Mouse (Mus musculus): Measurements from ENCODE around the gene Apmap. TPM values are rescaled to one million over a fixed set of nuclear protein-coding genes. Genes with fewer than 3 reads are reported as not detected.

Gene Apmap
- total RNA-seq, 2 experiments from 2014 or later: 22.2 to 39.1 TPM

Other genes with a start within 250 kb of the Apmap start
- gene 3300002I08Rik, start 245.8 kb downstream of the Apmap start, total RNA-seq (2015): 2.7 and 5.6 TPM in 2 replicates
- gene 3300002I08Rik, start 245.8 kb downstream of the Apmap start, total RNA-seq (2017): 7.2 and 11.2 TPM in 2 replicates
- gene Zfp442, start 157.1 kb downstream of the Apmap start, total RNA-seq (2015): 1.9 and 3.3 TPM in 2 replicates
- 2.4 and 2.6 TPM in 2 replicates for gene Zfp442, start 157.1 kb downstream of the Apmap start, total RNA-seq (2017)
- gene Zfp345, start 123.5 kb downstream of the Apmap start, total RNA-seq (2015): not detected in 2 replicates
- gene Zfp345, start 123.5 kb downstream of the Apmap start, total RNA-seq (2017): 0.20 and 0.22 TPM in 2 replicates
- 36.9 and 41.1 TPM in 2 replicates for gene Cst7, start 38.2 kb downstream of the Apmap start, total RNA-seq (2015)
- gene Cst7, start 38.2 kb downstream of the Apmap start, total RNA-seq (2017): 24.5 and 39.6 TPM in 2 replicates
- gene Acss1, start 59.9 kb upstream of the Apmap start, total RNA-seq (2015): 12.4 and 15.1 TPM in 2 replicates
- gene Acss1, start 59.9 kb upstream of the Apmap start, total RNA-seq (2017): 14.4 and 15.9 TPM in 2 replicates
- gene Vsx1, start 80.8 kb upstream of the Apmap start, total RNA-seq (2015): not detected in 2 replicates
- gene Vsx1, start 80.8 kb upstream of the Apmap start, total RNA-seq (2017): not detected in 2 replicates
- 4.9 and 5.6 TPM in 2 replicates for gene Entpd6, start 140.5 kb upstream of the Apmap start, total RNA-seq (2015)
- gene Entpd6, start 140.5 kb upstream of the Apmap start, total RNA-seq (2017): 8.3 and 10.6 TPM in 2 replicates
- 8.3 and 8.5 TPM in 2 replicates for gene Pygb, start 178.2 kb upstream of the Apmap start, total RNA-seq (2015)
- gene Pygb, start 178.2 kb upstream of the Apmap start, total RNA-seq (2017): 26.0 and 35.4 TPM in 2 replicates

Data from megakaryocyte, adult 5-6 weeks (primary cell).